Mouse (Mus musculus) R1 (cell line): ENCODE data around the gene Grin1.

Experiments used
- DNase-seq: peaks from one replicate; pipeline ENCODE4 v3.0.0-alpha.2; 2018; ENCODE audit warnings: low read depth, low spot score

Gene Grin1

DNA sequence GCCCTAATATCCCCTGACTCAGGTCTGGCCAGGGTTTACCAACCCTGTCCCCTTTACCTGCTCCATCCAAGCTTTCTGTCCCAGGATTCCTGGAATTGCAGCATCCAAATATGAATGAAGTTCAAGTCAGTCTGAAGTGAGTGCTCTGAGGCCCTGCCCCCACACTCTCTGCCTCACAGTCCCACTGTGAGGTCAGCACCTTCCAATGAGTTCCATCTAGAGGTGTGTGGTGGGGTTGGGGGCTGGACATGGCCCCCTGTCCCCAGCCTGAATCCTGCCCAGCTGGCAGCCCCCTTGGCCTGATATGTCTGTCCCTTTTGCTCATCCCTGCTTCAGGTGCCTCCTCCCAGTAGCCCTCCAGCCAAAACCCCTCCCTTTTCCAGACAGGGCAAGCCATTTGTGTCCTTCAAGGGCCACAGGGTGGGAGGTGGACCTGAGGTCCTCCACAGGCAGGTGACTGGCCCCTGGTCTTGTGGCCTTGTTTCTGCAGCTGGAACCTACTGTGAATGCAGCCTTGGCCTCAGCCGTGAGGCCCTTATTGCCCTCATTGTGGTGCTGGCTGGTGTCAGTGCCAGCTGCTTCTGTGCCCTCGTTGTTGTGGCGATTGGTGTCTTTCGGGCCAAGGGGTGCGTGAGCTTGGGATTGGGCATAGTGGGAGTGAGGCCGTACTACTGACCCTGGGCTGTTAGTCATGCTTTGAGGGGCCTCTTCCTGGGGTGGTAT is 30.9 kb downstream of the Grin1 start, which contains the start of gene Tmem210:
Gene Tmem210, plus strand, starts transcription at position 219 of the 723 bp plus-strand sequence.
- no peak for DNase-seq

DNA sequence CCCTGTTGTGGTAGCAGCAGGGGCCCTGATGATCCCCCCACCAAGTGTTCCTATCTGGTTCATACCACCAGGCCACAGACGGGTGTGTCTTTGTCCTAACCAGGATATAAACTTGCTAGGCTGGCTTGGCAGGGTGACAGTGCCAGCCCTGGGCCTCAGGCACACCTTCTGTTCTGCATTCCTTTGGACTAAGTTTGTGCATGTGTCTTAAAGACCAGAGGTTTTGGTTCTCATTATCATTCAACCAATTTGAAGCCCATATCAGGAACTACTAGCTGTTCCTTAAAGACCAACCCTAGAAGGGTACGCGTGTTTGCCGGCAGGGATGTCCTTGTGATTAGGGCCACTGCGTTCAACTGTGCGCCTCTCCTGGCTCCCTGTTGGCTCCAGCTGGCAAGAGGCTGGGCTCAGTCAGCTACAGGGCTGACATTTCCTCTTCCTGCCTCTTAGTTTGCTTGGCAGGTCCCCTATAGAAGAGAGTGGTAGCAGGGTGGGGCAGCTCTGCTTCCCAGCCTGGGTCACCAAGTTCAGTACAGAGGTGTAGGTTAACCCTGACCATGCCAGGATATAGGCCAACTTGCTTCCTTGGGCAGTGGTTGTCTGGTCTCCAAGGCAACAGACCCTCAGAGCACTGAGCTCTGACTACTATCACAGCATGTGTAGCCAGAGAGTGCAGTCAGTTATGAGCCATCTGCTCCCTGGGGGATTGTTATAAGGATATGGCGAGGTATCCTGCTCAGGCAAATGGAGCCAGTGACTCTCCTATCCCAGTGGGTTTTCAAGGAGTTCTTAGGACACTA is 31.9 kb downstream of the Grin1 start:
- no peak for DNase-seq

DNA sequence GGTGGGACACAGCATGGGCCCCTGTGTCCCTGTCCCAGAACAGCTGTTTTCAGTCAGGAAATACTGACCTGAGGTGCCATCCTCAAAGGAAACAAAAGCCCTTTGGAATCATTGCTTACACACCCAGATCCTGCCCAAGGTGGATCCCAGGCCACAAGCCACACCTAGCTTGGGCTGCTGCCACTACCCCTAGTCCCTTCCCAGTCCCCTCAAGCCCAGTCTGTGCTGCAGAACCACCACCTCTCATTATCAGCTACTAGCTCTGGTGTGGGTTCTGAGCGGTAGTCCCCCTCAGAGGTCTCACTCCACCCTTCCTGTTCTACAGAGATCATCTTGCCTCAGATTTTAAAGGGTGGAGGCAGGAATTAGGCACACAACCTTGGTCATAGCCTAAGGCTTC is 32.7 kb downstream of the Grin1 start:
- no peak for DNase-seq

DNA sequence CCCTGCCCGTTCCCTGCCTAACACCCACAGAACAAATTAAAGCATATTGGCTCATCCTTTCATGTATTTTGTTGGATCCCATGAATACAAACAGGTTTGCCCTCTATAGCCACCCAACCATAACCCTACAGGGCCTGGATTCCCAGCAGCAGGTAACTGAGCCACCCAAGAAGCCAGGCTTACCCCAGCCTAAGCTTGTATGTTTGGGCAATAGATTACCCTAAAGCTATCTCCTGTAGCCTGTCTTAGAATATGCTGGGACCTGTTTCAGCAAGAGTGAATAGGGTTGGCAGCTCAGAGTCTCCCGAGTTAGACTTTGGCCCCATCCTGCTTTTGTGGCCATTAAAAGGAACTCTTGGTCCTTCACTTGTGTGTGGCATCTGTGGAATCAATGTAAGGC is 33.4 kb downstream of the Grin1 start:
- DNase-seq: no peak

DNA sequence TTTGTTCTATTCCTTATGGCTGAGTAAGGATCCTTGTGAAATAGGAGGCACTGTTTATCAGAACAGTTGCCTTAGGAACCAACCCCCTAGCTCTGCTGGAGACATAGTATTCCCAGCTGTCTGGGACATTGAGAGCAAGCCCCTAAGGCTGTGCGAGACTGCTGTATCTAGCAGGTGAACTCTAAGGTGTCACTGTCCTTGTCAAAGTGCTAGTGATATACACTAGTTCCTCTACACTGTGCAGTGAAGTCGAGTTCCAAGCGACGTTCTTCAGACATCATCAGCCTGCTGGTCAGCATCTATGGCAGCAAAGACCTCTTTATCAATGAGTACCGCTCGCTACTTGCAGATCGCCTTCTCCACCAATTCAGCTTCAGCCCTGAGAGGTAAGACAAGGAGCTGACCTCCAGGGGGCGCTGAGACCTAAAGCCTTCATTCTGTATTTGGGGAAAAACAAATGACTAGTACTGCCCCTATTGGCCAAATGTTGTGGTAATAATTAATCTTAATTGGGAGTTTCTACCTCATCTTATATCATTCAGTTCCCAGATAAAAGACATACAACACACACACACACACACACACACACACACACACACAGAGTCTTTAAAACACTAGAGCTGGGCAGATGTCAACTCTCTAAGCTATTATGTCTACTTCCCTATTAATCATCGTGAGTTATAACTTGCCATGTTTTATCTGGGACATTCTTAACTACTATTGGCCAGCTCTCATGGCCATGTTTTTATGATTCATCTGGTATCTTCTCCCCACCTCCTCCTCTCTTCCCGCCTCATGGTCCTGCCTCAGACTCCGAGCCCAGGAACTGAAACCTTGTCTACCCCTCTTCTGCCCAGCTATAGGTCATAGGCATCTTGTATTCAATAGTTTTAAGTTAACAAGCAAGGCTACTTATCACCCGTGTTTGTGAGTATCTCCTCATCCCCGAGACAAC is 39.8 kb downstream of the Grin1 start:
- DNase-seq: peak; percentile 93

DNA sequence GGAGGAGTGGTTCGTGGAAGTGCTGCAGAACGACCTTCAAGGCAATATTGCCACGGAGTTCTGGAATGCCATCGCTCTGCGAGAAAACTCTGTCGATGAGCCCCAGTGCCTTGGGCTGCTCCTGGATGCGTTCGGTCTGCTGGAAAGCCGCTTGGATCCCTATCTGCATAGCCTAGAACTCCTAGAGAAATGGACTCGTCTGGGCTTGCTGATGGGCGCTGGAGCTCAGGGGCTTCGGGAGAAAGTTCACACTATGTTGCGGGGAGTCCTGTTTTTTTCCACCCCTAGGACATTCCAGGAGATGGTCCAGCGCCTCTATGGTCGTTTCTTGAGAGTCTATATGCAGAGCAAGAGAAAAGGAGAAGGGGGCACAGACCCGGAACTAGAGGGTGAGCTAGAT is 46.0 kb downstream of the Grin1 start:
- DNase-seq: no peak

DNA sequence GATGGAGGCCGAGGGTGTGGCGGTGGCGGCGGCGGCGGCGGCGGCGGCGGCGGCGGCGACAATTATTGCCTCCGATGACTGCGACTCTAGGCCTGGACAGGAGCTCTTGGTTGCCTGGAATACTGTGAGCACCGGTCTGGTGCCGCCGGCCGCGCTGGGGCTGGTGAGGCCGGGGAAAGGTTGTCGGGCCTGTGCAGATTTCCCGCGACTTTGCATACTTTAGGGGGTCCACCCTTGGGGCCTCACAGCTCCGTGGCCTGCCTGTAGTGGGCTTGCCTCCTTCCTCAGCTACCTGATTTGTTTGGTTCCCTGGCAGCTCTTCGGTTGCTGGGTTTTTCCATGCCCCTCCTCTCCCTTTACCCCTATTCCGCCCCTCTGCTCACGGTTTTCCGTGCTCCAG is 46.5 kb downstream of the Grin1 start:
- DNase-seq: no peak

DNA sequence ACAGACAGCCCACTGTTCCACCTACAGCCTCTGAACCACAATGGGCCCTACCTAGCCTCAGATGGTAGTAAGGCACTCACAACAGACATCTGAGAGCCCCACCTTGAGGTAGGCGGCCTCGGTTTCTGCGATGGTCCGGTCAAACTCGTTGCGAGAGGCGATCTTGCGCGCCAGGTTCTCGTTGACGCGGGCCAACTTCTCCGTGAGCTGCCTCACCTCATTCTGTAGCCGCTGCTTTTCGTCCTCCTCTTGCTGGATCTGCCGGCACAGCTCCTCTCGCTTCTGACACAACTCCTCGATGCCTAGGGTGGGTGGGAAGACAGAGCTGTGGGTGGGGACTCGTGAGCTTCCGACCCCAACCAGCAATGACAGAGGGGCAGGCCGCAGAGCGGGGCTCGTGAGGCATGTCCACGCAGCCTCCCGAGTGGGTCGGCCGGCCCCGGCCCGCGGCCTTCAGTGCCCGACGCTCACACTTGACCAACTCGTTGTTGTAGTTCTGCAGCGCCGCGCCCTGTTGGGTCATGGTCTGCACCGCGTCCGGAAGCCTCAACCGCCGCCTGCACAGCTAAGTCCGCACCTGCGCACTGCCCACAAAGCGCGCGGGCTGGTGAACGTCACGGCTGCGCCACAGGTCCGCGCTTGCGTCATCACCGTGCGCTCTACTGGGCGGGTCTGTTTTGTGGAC is 47.0 kb downstream of the Grin1 start, which contains the start of the genes Ssna1 and Anapc2:
Gene Ssna1, minus strand, starts transcription at position 612 of the 685 bp plus-strand sequence.
Gene Anapc2, plus strand, starts transcription at position 652 of the 685 bp plus-strand sequence.
- peak; percentile 97 for DNase-seq

DNA sequence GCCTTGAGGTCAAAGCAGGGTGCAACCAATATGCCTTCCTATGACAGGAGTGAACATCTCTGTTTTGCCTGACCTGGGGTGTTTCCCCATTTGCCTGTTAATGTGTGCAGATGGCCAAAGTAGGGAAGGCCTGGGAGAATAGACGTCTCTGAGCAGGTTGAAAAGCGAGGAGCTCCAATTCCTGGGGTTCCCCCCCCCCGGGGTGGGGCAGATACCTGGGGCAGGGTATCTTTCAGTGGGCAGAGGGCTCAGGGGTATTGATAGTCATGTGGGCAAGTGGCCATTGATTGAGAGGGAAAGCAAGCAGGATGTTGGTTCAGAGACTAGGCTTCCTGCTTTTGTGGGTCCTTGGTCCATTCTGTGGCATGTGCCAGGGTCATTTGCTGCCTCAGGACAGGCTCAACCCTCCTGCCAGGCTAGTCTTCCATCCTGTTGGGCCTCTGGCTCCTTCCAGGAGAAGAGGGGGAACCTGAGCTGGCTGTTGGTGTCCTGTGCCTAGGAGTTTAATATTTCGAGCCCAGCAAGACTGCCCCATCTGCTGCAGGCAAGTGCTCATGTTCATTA is 51.2 kb downstream of the Grin1 start:
- DNase-seq: no peak

DNA sequence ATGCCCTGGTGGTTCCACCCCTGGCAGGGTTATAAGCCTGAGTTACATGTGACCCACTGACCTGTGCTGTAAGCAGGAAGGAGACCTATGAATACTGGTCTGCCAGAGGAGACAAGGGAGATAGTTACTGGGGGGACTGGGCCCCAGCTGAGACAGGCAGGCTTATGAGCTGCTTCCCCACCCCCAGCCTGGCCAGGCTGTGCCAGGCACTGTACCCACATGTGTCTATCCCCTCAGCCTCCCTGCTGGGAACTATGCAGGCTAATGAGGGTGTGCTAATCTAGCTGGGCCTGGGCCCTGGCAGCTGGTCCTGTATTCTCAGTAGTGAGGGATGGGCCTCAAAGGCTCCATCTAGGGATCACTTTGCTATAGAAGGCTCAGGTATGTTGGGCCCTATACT is 51.7 kb downstream of the Grin1 start:
- DNase-seq: no peak

DNA sequence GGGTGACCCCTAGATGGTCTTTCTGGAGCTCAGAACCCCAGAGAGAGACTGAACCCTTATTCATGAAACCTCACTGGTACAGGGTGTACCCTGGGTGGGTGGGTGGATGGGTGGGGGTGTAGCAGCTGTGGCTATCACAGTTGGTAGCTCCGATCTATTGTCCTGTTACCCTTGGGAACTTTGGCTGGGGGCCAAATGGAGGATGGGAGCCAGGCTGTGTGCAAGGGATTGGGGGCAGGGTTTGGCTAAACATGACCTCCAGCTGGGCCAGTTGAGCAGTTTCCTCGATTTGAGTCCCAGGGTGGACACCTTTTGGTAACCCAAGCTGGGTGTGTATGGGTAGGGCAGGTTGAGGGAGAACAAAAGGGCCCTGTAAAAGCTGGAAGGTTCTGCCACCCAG is 52.3 kb downstream of the Grin1 start:
- no peak for DNase-seq

DNA sequence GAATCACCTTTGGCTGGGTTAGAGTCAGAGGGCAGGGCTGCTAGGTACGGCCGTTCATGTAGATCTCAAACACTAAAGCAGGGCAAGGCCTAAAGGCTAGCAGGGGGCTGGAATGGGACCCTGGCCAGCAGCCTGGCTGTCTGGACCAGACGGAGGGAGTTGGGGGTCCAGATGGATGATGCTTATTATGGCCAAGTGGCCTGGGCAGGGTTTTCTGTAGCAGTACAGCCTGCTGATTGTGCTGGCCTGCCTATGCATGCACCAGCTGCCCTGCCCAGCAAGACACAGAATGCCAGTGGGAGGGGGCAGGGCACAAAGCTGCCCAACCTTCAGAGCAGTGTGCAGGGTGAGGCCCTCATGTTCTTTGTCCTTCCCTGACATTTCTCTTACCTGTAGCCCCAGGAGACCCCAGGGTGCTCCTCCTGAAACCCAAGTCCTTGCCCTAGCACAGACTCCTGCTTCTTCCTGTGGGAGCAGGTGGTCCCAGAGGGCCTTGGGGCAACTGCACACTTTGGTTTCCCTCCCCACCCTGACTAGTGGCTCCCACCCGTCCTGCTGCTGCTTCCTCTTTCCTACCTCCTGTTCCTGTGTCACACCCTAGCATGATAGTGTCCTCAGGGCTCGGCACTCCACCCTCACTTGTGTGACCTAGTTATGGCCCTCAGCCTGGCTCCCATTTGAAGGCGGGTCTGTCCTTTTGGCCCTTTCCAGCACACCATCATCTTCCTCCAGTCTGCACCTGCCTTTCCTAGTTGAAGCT is 52.9 kb downstream of the Grin1 start:
- DNase-seq: no peak

DNA sequence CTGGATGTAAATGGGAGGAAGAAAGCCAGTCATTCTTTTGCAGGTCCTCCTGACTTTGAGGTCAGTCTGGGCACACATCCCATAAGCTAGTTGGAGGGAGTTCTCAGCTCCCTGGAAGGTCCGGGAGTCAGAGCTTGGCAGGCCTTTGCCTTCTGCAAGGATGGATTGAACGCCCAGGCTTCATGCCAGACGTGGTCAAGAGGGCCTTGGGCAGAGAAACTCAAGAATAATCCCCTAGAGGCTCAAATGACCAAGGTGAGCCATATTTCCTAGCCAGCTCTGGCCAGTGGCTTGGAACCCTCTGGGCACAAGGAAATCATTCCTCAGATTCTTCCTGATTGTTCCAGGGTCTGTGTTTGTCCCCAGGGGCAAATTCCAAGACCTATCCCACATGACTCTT is 54.1 kb downstream of the Grin1 start:
- DNase-seq: no peak

DNA sequence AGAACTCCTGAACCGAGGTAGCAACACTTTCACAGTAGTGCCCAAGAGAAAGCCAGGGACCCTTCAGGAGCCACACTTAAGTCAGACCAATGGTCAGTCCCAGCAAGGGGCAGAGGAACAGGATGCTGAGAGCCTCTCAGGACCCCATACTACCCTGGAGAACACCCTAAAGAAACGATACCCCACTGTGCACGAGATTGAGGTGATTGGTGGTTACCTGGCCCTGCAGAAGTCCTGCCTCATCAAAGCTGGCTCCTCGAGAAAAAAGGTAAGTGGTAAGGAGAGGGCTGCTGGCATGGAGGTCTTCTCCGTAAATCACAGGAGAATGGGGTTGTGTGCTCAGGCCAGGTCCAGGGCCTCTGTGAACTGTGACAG is 54.7 kb downstream of the Grin1 start:
- no peak for DNase-seq

DNA sequence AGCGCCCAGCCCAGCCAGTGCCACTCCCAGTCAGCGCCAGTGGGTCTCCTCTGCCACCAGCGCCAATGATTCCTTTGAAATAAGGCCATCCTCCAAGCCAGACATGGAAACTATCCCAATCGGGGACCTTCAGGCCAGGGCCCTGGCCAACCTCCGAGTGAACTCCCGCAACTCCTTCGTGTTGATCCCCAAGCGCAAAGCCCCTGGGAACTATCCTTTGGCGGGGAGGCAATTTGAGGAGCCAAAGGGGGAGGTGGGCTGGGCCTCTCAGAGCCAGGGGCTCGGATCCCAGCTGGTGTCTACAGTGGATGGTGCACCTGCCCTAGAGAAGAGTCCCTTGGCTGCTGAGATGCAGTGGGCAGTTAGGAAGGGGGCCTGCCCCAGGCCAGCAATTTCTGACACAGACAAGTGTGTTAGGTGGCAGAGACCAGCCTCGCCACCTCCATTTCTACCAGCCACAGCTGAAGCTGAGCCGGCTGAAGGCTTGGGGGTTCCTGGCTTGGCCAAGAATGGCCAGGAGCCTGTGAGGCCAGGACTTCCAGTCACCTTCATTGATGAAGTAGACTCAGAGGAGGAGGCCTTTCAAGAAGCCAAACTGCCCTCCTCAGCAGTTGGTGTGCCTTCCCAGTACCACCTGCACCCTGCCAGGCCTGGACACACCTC is 55.2 kb downstream of the Grin1 start:
- no peak for DNase-seq

DNA sequence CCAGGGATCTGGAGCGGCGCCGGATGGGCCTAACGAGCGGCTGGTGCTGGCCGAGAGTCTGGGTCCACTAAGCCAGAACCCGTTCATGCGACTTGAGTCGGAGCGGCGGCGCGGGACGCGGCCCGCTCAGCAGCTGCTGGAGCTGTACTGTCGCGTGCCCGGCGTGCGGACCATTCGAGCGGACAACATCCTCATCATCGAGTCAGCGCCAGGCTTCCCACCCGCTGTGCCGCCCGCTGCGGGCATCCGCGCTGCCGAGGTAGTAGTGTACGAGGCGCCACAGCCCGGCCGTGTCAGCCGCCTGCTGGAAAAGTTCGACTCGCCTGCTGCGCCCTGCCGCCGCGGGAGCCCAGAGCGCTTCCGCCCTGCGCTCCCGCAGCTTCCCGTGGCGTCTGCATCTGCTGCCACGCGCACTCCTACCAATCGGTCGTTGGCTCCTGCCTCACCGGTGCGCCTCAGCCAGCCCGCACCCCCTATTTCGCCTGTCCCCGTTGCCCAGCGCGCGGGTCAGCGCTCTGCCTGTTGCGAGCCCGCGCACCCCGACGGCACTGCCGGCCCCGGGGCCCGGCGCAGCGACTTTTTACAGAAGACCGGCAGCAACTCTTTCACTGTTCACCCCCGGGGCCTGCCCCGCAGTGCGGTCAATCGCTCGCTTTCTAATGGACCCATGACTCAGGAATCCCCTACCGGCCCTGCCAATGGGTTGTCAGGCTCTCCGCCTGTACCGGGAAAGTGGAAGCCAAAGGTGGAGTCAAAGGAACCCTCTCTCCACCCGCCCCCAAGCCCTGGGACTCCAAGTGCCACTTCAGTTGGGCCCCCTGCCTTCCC is 56.0 kb downstream of the Grin1 start:
- no peak for DNase-seq

DNA sequence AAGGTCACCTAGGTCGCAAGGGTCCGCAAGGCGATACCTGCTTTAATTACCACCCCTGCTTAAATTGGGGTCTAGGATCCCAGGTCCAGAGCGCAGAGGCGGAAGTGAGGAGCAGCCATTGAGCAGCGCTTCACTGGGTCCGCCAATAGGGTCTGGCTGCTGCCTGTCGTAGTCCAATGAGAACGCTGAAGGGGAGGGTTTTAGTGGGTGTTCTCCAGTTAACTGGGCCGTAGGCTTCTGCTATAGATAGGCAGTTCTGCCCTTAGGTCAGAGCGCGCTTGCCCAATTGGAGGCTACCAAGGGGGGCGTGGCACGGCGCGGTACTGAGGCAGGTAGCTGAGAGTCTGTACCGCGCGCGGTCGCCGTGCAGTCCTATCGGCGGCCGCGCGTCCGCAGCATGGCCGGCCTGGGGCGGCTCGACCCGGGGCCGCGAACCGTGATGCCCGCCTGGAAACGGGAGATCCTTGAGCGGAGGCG is 56.7 kb downstream of the Grin1 start, which contains the start of gene Tprn:
Gene Tprn, plus strand, starts transcription at position 328 of the 477 bp plus-strand sequence.
- peak; percentile 100 for DNase-seq

DNA sequence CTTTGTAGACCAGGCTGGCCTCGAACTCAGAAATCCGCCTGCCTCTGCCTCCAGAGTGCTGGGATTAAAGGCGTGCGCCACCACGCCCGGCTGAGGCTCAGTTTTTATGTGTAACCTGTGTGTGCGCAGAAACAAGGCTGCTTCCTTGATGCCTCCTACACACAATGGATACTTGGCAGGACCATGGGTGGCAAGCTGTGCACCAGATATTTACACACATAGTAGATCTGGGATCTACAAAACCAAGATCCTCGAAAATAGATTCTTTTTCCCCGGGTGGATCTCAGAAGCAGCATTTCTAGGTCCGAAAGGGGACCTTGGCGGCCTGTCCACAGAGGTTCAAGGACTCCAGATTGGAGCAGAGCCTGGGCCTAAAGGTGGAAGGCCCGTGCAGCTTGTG is 57.1 kb downstream of the Grin1 start:
- no peak for DNase-seq
